Mouse (Mus musculus) liver, embryonic 14.5 days (tissue): ENCODE results near the gene Rbm18.

Source experiments
- CTCF ChIP-seq: IDR thresholded peaks from 2 replicates; pipeline ENCODE4 v1.5.1; 2016; ENCODE audit warnings: antibody characterized with exemption, low read depth, control low read depth
- EP300 ChIP-seq: IDR thresholded peaks from 2 replicates; pipeline ENCODE4 v1.6.1; 2016; ENCODE audit warnings: antibody characterized with exemption, low read depth

- no peak for TF ChIP-seq EP300
- TF ChIP-seq CTCF, result no peak
Measured at GRCm38 (mm10) chr2:36136300-36136941, at the start of gene Rbm18, which contains the start of gene Mrrf.
